Mouse (Mus musculus) megakaryocyte, adult 5-6 weeks (primary cell): ENCODE data around the gene Cisd3. TPM values are rescaled to one million over a fixed set of nuclear protein-coding genes. Genes with fewer than 3 reads are reported as not detected.

Experiments used
- ATAC-seq: 2 replicates; pipeline ENCODE4 v1.8.0; 2016; ENCODE audit warnings: mild to moderate bottlenecking, inconsistent platforms; ENCODE audit not compliant: poor library complexity, severe bottlenecking
- total RNA-seq, 2 experiments: library from RNA; stranded (forward) in 1 of 2; stranded (reverse) in 1 of 2; fragments of 153-499, 151-499 nt in 1 of 2; fragments of 221-1000, 200-1000 nt in 1 of 2; gene quantifications; 2 replicates each; pipeline versions ENCODE4 v1.2.3 to v1.2.4; 2015 to 2017

Cisd3 gene
- total RNA-seq, 2 experiments from 2014 or later: 2.3 to 19.8 TPM

GRCm38 (mm10) chr11:97662207-97662892, 23.3 kb upstream of the Cisd3 start:
- ATAC-seq: no peak

- ATAC-seq: peak; percentile 8; the same call in 1 of the 2 replicates
Measured at GRCm38 (mm10) chr11:97662893-97663527, 22.6 kb upstream of the Cisd3 start, which contains the start of gene Mllt6. Mllt6 (plus strand) TSS chr11:97663414.

GRCm38 (mm10) chr11:97663528-97664338, 21.9 kb upstream of the Cisd3 start:
- ATAC-seq: no peak

- no peak for ATAC-seq
Measured at GRCm38 (mm10) chr11:97664339-97664665, 21.3 kb upstream of the Cisd3 start.

GRCm38 (mm10) chr11:97664771-97665240, 20.8 kb upstream of the Cisd3 start:
- ATAC-seq: no peak

- ATAC-seq: no peak
Measured at GRCm38 (mm10) chr11:97665431-97665830, 20.2 kb upstream of the Cisd3 start.

GRCm38 (mm10) chr11:97666221-97666620, 19.4 kb upstream of the Cisd3 start:
- no peak for ATAC-seq

GRCm38 (mm10) chr11:97666794-97667193, 18.8 kb upstream of the Cisd3 start:
- ATAC-seq: no peak

- no peak for ATAC-seq
Measured at GRCm38 (mm10) chr11:97668160-97668559, 17.5 kb upstream of the Cisd3 start.

- no peak for ATAC-seq
Measured at GRCm38 (mm10) chr11:97669268-97669667, 16.4 kb upstream of the Cisd3 start.

GRCm38 (mm10) chr11:97669829-97670228, 15.8 kb upstream of the Cisd3 start:
- ATAC-seq: no peak

- ATAC-seq: no peak
Measured at GRCm38 (mm10) chr11:97670234-97671176, 15.1 kb upstream of the Cisd3 start.

- ATAC-seq: no peak
Measured at GRCm38 (mm10) chr11:97671177-97671527, 14.5 kb upstream of the Cisd3 start.

GRCm38 (mm10) chr11:97673148-97673547, 12.5 kb upstream of the Cisd3 start:
- no peak for ATAC-seq

- no peak for ATAC-seq
Measured at GRCm38 (mm10) chr11:97676050-97676754, 9.4 kb upstream of the Cisd3 start.

GRCm38 (mm10) chr11:97677381-97677780, 8.2 kb upstream of the Cisd3 start:
- ATAC-seq: no peak

GRCm38 (mm10) chr11:97677842-97678241, 7.8 kb upstream of the Cisd3 start:
- ATAC-seq: no peak

- no peak for ATAC-seq
Measured at GRCm38 (mm10) chr11:97678301-97678700, 7.3 kb upstream of the Cisd3 start.

GRCm38 (mm10) chr11:97680430-97680829, 5.2 kb upstream of the Cisd3 start:
- no peak for ATAC-seq

GRCm38 (mm10) chr11:97682504-97683055, 3.0 kb upstream of the Cisd3 start:
- no peak for ATAC-seq
